Mouse (Mus musculus): ENCODE measurements around the gene Atg4b. TPM values are rescaled to one million over a fixed set of nuclear protein-coding genes. Genes with fewer than 3 reads are reported as not detected.

The Atg4b gene
- total RNA-seq (2021), result 10 to 100 TPM; 79.7 to 89.7 TPM
- long read RNA-seq, experiment 1, full-length matches to known transcripts, result 16 of 30 reads
- long read RNA-seq, experiment 1, partial matches to known transcripts, result 8 of 30 reads
- long read RNA-seq, experiment 1, other reads (novel, unspliced or antisense), result 6 of 30 reads
- long read RNA-seq, experiment 2, full-length matches to known transcripts, result 8 of 13 reads
- long read RNA-seq, experiment 2, partial matches to known transcripts, result 4 of 13 reads
- long read RNA-seq, experiment 2, other reads (novel, unspliced or antisense), result 1 of 13 reads

DNA sequence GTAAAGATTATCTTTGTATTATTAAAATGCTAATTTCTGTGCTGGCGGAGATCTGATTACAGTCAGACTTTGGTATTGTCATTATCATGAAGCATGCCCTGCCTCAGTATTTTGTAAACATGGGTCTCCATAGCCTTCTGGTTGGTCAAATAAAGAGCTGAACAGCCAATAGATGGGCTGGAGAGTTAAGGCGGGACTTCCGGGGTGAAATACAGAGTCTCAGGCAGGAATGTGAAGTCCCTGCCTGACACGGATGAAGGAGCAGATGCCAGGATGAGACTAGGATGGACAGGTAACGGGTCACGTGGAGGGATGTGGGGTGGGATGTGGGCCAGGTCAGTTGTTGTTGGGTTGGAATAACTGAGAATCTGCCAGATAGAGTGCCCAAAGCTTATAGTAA, at the start of gene Atg4b:
Gene Atg4b, plus strand, starts transcription at position 211 of the 400 bp plus-strand sequence.
- Histone ChIP-seq H3K27ac (no peak within 1 kb of the TSS), H3K4me3 (no peak within 1 kb of the TSS)
- no peak for DNase-seq (ENCODE audit: extremely low spot score in 1 of 2, low spot score in 2 of 2)
- intact Hi-C loops (cut with DNase I), result no loop called here
- no peak for TF ChIP-seq CTCF (IDR thresholded peaks at IDR 0.05)

- no peak overlapping the region for H3K27ac ChIP-seq
- no peak for TF ChIP-seq CTCF (IDR thresholded peaks at IDR 0.05)
- no peak overlapping the region for H3K4me3 ChIP-seq
- intact Hi-C loops (cut with DNase I), result no loop called here
- DNase-seq (ENCODE audit: extremely low spot score in 1 of 2, low spot score in 2 of 2), result no peak
Measured at GRCm38 (mm10) chr1:93702106-93702505, 49.2 kb upstream of the Atg4b start.

DNA sequence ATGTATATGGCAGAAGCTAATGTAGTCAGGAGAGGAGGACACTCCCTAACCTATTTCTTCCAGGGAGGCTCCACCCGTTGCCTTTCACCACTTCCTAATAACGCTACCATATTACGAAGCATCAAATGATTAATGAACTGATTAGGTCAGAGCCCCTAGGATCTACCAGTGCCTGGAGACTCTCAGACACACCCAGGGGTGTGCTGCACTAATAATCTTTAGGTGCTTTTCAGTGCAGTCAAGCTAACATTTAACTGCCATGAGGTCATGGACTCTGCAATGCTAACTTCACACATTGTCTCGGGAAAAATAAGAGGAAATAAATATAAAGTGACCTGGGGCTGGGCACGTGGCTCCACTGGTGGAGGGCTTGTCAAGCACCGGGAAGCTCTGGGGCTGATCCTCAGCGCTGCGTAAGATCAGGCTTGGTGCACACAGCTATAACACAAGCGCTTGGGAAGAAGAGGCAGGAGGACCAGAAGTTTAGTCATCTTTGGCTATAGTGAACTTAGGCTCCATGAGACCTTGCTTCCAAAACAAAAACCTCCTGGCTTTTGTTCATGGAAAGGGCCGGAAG, 47.7 kb upstream of the Atg4b start:
- TF ChIP-seq CTCF (IDR thresholded peaks at IDR 0.05), result no peak
- DNase-seq (ENCODE audit: extremely low spot score in 1 of 2, low spot score in 2 of 2), result no peak
- Histone ChIP-seq H3K27ac (no peak overlapping the region), H3K4me3 (no peak overlapping the region)
- intact Hi-C loops (cut with DNase I), result no loop called here

GRCm38 (mm10) chr1:93704341-93704740, 47.0 kb upstream of the Atg4b start:
- intact Hi-C loops (cut with DNase I), result no loop called here
- DNase-seq (ENCODE audit: extremely low spot score in 1 of 2, low spot score in 2 of 2), result no peak
- TF ChIP-seq CTCF (IDR thresholded peaks at IDR 0.05), result no peak
- H3K4me3 ChIP-seq, result no peak overlapping the region
- H3K27ac ChIP-seq, result no peak overlapping the region

GRCm38 (mm10) chr1:93705389-93705788, 45.9 kb upstream of the Atg4b start:
- intact Hi-C loops (cut with DNase I), result no loop called here
- no peak for TF ChIP-seq CTCF (IDR thresholded peaks at IDR 0.05)
- Histone ChIP-seq H3K4me3 (no peak overlapping the region), H3K27ac (no peak overlapping the region)
- no peak for DNase-seq (ENCODE audit: extremely low spot score in 1 of 2, low spot score in 2 of 2)

DNA sequence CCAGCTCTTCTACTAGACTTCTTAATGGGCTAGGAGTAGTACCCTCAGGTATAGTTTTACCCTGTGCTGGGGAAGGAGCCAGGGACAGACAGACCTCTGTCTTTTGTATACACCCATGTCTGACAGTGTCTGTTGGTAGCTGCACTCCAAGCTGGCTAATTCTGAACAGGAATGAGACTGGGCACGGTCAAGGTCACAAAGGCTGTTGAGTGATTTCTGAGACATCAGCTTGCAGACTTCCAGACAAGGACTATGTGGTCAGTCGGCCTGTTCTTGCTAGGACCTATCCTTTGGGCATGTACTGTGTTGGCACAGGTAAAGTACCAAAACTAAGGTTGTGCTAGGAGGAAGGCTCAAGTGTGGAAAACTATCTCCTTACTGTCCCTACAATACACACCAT, 35.1 kb upstream of the Atg4b start:
- DNase-seq (ENCODE audit: extremely low spot score in 1 of 2, low spot score in 2 of 2), result no peak
- Histone ChIP-seq H3K4me3 (no peak overlapping the region), H3K27ac (no peak overlapping the region)
- intact Hi-C loops (cut with DNase I), result no loop called here
- no peak for TF ChIP-seq CTCF (IDR thresholded peaks at IDR 0.05)

DNA sequence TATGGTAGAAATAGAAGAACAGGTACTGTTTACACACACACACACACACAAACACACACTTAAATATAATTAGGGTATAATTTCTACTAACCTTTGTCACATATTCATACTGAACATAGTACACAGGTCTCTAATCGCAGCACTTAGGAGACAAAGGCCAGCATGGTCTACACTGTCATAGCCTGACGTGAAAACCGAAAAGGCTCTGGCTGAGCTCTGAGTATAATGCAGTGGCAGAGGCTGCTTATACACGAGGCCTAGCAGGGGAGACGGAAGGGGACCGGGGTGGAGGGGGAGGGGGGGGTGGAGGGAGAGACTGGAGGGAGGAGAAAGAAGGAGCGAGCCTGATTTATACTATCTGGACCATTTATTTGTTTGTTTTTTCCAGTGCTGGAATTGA, 29.7 kb upstream of the Atg4b start:
- no peak overlapping the region for H3K27ac ChIP-seq
- DNase-seq (ENCODE audit: extremely low spot score in 1 of 2, low spot score in 2 of 2), result no peak
- TF ChIP-seq CTCF (IDR thresholded peaks at IDR 0.05), result no peak
- no peak overlapping the region for H3K4me3 ChIP-seq
- intact Hi-C loops (cut with DNase I), result no loop called here

DNA sequence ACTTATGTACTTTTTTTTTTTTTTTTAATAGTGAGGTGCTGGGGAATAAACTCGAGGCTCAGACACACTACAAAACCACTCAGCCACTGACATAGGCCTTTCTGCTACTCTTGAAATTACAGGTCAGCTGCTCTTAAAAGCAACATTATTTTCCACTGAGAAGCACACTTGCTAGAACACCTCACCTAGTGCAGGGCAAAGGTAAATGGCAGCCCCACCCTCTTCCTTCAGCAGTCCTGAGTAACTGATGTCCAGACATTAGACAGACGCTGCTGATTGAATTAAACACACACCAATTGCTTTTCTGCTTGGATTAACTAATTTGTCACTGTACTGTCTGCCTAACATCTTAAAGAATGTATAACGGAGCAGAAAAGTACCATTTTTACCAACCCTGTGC, 26.7 kb upstream of the Atg4b start:
- Histone ChIP-seq H3K27ac (no peak overlapping the region), H3K4me3 (no peak overlapping the region)
- intact Hi-C loops (cut with DNase I), result loop anchor here (5.0 kb wide), 1 partner anchor 212 kb away; the partner anchor contains the start of gene Farp2
- no peak for DNase-seq (ENCODE audit: extremely low spot score in 1 of 2, low spot score in 2 of 2)
- no peak for TF ChIP-seq CTCF (IDR thresholded peaks at IDR 0.05)

DNA sequence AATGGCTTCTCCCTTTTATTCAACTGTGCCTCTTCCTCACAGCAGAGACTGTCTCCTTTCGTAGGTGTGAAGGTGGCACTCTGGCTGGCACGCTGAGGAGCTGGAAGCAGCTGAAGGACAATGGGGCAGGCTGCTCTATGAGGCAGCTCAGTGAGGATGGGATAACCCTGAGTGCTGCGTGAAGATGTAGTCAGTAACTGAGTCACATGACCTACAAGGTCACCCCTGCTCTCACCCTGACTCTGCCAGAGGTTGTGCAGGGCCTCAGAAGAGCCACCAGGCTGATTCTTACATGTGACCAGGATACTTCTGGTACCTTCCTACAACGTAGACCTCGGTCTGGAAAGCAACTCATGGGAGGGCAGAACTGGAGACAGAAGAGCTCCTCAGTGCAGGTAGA, 25.6 kb upstream of the Atg4b start:
- no peak for DNase-seq (ENCODE audit: extremely low spot score in 1 of 2, low spot score in 2 of 2)
- Histone ChIP-seq H3K27ac (no peak overlapping the region), H3K4me3 (no peak overlapping the region)
- intact Hi-C loops (cut with DNase I), result loop anchor here (2.0 to 5.0 kb wide), 3 partner anchors 57 to 213 kb away; partner anchors contain the start of gene Farp2
- no peak for TF ChIP-seq CTCF (IDR thresholded peaks at IDR 0.05)

DNA sequence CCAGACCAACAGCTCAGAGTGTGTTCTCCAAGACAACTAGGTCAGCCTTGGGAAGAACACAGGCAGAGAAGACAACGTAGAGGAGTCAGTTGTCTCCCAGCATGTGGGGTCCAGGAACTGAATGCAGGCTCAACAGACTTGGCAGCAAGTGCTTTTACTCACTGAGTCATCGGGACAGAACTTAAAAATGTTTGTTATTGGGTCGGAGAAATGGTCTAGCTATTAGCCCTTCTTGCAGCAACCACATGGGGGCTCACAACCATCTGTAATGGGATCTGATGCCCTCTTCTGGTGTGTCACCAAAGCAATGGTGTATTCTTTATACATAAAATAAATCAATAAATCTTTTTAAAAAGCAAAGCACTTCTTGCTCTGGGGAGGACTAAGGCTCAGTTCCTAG, 25.2 kb upstream of the Atg4b start:
- peak; percentile 31 for TF ChIP-seq CTCF (IDR thresholded peaks at IDR 0.05)
- DNase-seq (ENCODE audit: extremely low spot score in 1 of 2, low spot score in 2 of 2), result no peak
- Histone ChIP-seq H3K4me3 (no peak overlapping the region), H3K27ac (no peak overlapping the region)
- intact Hi-C loops (cut with DNase I), result loop anchor here (2.0 to 5.0 kb wide), 3 partner anchors 57 to 214 kb away; partner anchors contain the start of gene Farp2

DNA sequence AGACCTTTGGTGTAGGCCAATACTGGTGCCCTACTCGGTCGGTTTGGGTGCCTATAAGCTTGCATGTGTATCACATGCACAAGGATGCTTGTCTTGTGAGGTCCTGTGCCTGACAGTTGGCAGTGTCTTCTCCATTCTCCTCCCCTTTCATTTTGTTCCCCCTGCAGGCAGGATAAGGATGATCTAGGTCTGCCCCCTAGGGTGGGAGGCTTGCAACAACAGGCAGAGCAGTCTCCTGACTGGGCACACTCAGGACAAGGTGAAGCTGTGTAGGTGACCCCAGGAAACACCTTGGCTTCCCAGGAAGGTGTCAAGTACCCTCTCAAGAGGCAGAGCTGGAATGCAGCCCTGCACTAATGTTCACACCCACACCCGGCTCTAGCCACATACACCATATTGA, 24.3 kb upstream of the Atg4b start:
- intact Hi-C loops (cut with DNase I), result loop anchor here (2.0 to 5.0 kb wide), 3 partner anchors 58 to 215 kb away; partner anchors contain the start of gene Farp2
- Histone ChIP-seq H3K27ac (no peak overlapping the region), H3K4me3 (no peak overlapping the region)
- peak; percentile 89 for TF ChIP-seq CTCF (IDR thresholded peaks at IDR 0.05)
- DNase-seq (ENCODE audit: extremely low spot score in 1 of 2, low spot score in 2 of 2), result peak in 1 of 2 experiments; percentile 63

DNA sequence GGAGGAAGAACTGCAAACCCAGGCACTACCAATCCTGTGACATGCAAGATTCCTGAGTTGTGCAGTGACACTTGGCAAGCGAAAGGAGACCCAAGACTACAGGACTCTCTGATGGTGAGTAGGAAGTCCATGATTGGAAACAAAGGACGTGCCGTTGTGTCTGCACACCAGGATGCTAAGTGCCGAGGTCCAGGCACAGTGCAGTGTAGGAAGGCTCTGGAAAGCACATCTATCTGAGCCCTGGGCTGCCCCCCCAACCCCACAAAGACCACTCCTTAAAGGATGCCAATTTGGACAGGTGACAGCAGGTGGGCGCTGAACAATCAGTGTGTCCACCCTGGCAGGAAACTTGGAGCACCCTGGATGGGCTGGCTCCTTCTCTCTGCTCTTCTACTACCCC, 20.2 kb upstream of the Atg4b start:
- H3K27ac ChIP-seq, result no peak overlapping the region
- no peak for DNase-seq (ENCODE audit: extremely low spot score in 1 of 2, low spot score in 2 of 2)
- intact Hi-C loops (cut with DNase I), result no loop called here
- H3K4me3 ChIP-seq, result peak overlapping the region; percentile 24; the same call in 1 of the 2 replicates
- no peak for TF ChIP-seq CTCF (IDR thresholded peaks at IDR 0.05)

Measured in left cerebral cortex, adult 2 months (tissue).